Mouse (Mus musculus) cerebellum, adult 2 months (tissue): ENCODE measurements around the gene Epb41. TPM values are rescaled to one million over a fixed set of nuclear protein-coding genes. Genes with fewer than 3 reads are reported as not detected.
A peak's percentile ranks its signal among the peaks of the same experiment; 100 is the strongest.

ENCODE experiments used
- DNase-seq, 2 experiments: peaks; one replicate each; pipeline ENCODE4 v3.0.0; 2021
- H3K27ac ChIP-seq: fragments of 200-500 bp; 2 replicates; pipeline ENCODE4 v1.5.1; 2012; ENCODE audit warnings: low read length, control low read depth, inconsistent platforms; ENCODE audit not compliant: insufficient read depth
- H3K27me3 ChIP-seq: fragments of 200-500 bp; 2 replicates; pipeline ENCODE4 v1.6.1; 2012; ENCODE audit warnings: inconsistent platforms, mild to moderate bottlenecking, low read length, moderate library complexity; ENCODE audit not compliant: control insufficient read depth, insufficient read depth
- H3K4me1 ChIP-seq: fragments of 200-500 bp; 2 replicates; pipeline ENCODE4 v1.6.1; 2011; ENCODE audit warnings: low read length; ENCODE audit not compliant: control insufficient read depth, insufficient read depth
- H3K4me3 ChIP-seq: fragments of 200-500 bp; replicated peaks from 2 replicates; pipeline ENCODE3; 2011; ENCODE audit warnings: mild to moderate bottlenecking, low read depth, low read length, control low read depth; ENCODE audit not compliant: insufficient read depth
- CTCF ChIP-seq: fragments of 200-500 bp; IDR thresholded peaks from 2 replicates; pipeline ENCODE4 v1.5.1; 2011; ENCODE audit warnings: low read depth, mild to moderate bottlenecking, control low read depth, low read length, moderate library complexity, borderline replicate concordance; ENCODE audit not compliant: insufficient read depth
- POLR2A ChIP-seq: fragments of 200-500 bp; IDR thresholded peaks from 2 replicates; pipeline ENCODE4 v1.6.1; 2011; ENCODE audit warnings: low read length, control low read depth, borderline replicate concordance; ENCODE audit not compliant: insufficient read depth
- WGBS: fragments of 180-500 bp; shearing (Covaris S2); methylation state at CpG from one replicate; pipeline ENCODE4 v1.1.7; 2018; 5-methylcytosine and 5-hydroxymethylcytosine counted together
- polyA plus RNA-seq: library from polyadenylated mRNA; depleted of rRNA; stranded (reverse); fragments of >200 nt; gene quantifications from 2 replicates; pipeline ENCODE4 v1.2.3, GENCODE M21; 2012

Epb41 gene
- polyA plus RNA-seq, 1 experiment: 174 TPM

- no peaks in the 10 kb centered on the region for H3K27me3 ChIP-seq
- H3K4me1 ChIP-seq: peaks cover 22% of the 10 kb centered on the region
- no peak for TF ChIP-seq CTCF
- H3K27ac ChIP-seq: no peak overlapping the region
- peak in 1 of 2 experiments; percentile 79 for DNase-seq
- H3K4me3 ChIP-seq: no peak overlapping the region
- WGBS: 16% methylated on average over 4 of the region's 4 CpGs
Measured at GRCm38 (mm10) chr4:131940846-131941245, 134.3 kb downstream of the Epb41 start.

GRCm38 (mm10) chr4:131939459-131939858 is 135.7 kb downstream of the Epb41 start:
- WGBS: 72% methylated on average over 2 of the region's 2 CpGs
- DNase-seq: no peak
- Histone ChIP-seq H3K27ac (0 out of 2 replicates have a peak overlapping the region, but pooled peaks have one; percentile 50), H3K4me3 (no peak overlapping the region), H3K4me1 (peaks cover 22% of the 10 kb centered on the region), H3K27me3 (no peaks in the 10 kb centered on the region)
- TF ChIP-seq POLR2A (no peak), CTCF (no peak)

GRCm38 (mm10) chr4:131929146-131929545 is 146.0 kb downstream of the Epb41 start:
- no peak for DNase-seq
- no peak overlapping the region for H3K27ac ChIP-seq
- no peak overlapping the region for H3K4me3 ChIP-seq
- H3K4me1 ChIP-seq: no peaks in the 10 kb centered on the region
- WGBS: 81% methylated on average over 6 of the region's 6 CpGs
- TF ChIP-seq CTCF (no peak), POLR2A (no peak)
- H3K27me3 ChIP-seq: no peaks in the 10 kb centered on the region

GRCm38 (mm10) chr4:131924096-131924810 is 150.9 kb downstream of the Epb41 start:
- no peaks in the 10 kb centered on the region for H3K4me1 ChIP-seq
- 63% methylated on average over 6 of the region's 6 CpGs for WGBS

GRCm38 (mm10) chr4:131922404-131922803 is 152.7 kb downstream of the Epb41 start:
- peaks cover 8% of the 10 kb centered on the region; the same call in 1 of the 2 replicates for H3K27me3 ChIP-seq
- no peak overlapping the region for H3K4me3 ChIP-seq
- H3K27ac ChIP-seq: no peak overlapping the region
- TF ChIP-seq CTCF: no peak
- TF ChIP-seq POLR2A: no peak
- 46% methylated on average over 15 of the region's 15 CpGs for WGBS
- no peak for DNase-seq
- no peaks in the 10 kb centered on the region for H3K4me1 ChIP-seq

More at GRCm38 (mm10) chr4:131924096-131924810, 150.9 kb downstream of the Epb41 start:
- no peak for DNase-seq
- no peak for TF ChIP-seq CTCF
- TF ChIP-seq POLR2A: no peak
- Histone ChIP-seq H3K4me3 (no peak overlapping the region), H3K27ac (no peak overlapping the region), H3K27me3 (peaks cover 8% of the 10 kb centered on the region; the same call in 1 of the 2 replicates)

GRCm38 (mm10) chr4:131921461-131922346 is 153.4 kb downstream of the Epb41 start, which contains the start of gene Tmem200b:
Gene Tmem200b (plus strand): TSS chr4:131921771.
- no peak for TF ChIP-seq CTCF
- no peak for TF ChIP-seq POLR2A
- no peak for DNase-seq
- Histone ChIP-seq H3K27ac (no peak within 1 kb of the TSS), H3K4me1 (no peaks in the 10 kb centered on the region), H3K4me3 (no peak within 1 kb of the TSS), H3K27me3 (peaks cover 8% of the 10 kb centered on the region; the same call in 1 of the 2 replicates)
- WGBS: 2% methylated on average over 130 of the region's 130 CpGs

- peak; percentile 35 to 39 for DNase-seq
- 5% methylated on average over 74 of the region's 76 CpGs for WGBS
- Histone ChIP-seq H3K27ac (no peak overlapping the region), H3K4me3 (no peak overlapping the region), H3K27me3 (peaks cover 8% of the 10 kb centered on the region; the same call in 1 of the 2 replicates), H3K4me1 (no peaks in the 10 kb centered on the region)
- TF ChIP-seq POLR2A (no peak), CTCF (no peak)
Measured at GRCm38 (mm10) chr4:131920595-131921351, 154.3 kb downstream of the Epb41 start.
